Mouse (Mus musculus): ENCODE measurements around the gene Ins2.
A peak's percentile ranks its signal among the peaks of the same experiment; 100 is the strongest.

Gene Ins2

DNA sequence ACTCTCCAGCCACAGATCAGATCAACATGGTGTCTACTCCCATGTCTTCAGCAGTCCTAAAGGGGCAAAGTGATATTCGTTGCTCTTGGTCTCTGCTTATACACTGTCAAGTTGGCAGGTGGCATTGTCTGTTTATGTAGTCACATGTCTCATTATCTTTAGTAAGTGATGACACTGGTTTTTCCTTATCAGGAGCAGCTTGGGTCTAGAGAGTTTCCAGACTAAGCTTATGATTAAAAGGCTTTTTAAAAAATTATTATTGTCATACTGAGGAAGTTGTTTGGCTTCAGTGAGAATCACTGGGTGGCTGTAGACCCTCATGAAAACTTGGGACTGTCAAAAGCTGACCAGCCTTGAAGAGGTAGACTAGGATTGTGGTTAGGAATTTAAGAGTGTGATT lies at the start of gene Ins2:
Gene Ins2, minus strand, starts transcription at position 101 of the 400 bp plus-strand sequence.
- no peak for DNase-seq

DNA sequence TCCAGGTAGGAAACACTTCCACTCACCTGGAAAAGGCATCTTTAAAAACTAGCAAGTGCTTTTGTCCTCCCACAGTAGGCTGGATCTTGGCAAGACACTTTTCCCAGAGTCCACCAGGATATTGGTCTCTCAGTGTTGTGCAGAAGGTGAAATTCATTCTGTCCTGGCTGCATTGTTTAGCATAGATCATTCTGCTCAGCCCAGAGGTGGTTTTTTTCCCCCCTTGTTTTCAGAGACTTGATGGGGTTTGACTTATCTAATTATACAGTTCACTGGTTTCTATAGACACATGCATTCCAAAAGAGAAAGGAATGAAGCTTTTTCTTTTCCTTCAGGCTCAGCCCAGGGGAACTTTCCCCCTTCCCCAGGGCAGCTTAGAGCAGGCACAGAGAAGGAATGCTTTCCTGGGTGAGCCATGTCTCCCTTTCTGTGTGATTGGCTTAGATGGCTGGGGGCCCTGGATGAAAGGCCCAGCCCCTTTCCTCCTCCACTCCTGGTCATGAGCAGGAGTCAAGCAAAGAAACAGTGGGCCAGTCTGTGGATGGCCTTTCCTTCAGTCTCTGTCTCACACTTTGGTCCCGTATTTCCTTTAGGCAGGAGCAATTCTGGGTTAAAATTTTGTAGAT lies 49.6 kb upstream of the Ins2 start:
- DNase-seq = no peak

DNA sequence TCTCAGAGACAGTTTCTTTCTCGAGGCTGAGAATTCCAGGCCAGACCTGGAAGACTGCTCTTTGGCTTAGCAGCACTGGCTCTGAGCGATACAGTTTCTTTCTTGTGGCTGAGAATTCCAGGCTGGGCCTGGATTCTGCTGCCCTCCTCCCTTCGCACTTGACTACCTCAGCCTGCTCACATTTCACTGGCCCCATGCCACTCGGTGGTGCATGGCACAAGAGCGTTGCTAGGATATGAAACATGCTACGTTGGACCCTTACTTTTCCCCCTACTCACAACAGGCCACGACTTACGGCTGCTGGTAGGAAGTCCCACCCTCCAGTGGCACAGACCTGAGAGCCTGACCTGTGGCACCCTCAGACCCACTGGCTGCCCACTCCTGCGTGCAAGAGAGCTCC lies 46.5 kb upstream of the Ins2 start:
- DNase-seq = no peak

DNA sequence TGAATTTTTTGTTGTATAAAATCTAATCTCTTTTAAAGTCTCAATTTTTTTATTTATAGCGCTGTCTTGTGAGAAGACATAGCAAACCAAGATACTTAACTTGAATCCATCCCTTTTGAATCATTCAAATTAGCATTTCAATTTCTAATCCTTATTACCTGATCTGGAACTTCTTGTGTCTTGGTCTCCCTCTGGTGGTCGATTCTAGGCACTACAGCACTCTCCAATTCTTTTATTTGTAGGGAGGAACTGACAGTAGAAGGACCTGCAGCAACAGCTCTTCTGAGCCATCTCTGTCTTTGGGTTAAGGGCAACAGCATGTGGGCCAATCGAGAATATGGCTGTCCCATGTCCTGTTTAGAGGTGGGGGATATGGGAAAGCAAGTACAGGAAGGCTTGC lies 5.4 kb downstream of the Ins2 start:
- peak; percentile 4 for DNase-seq

DNA sequence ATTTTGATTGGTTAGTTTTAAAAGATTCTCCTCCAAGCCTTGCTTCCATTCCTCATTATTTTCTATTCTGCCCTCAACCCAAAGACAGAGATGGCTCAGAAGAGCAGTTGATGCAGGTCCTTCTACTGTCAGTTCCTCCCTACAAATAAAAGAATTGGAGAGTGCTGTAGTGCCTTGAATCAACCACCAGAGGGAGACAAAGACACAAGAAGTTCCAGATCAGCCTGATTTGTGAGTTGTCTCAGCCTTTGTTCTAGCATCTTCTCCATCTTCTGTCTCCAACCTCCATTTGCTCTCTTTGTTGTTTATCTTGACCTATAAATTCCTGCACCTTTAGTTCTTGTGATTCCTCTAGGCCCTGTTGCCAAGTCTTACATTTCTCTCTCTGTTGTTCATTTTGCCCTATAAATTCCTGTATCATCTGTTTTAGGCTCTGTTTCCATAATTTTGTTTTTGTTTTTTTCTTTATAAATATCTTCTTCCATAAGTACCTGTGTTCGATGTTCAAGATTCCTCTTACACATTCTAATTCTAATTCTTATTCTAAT lies 6.2 kb downstream of the Ins2 start:
- DNase-seq = peak; percentile 22

DNA sequence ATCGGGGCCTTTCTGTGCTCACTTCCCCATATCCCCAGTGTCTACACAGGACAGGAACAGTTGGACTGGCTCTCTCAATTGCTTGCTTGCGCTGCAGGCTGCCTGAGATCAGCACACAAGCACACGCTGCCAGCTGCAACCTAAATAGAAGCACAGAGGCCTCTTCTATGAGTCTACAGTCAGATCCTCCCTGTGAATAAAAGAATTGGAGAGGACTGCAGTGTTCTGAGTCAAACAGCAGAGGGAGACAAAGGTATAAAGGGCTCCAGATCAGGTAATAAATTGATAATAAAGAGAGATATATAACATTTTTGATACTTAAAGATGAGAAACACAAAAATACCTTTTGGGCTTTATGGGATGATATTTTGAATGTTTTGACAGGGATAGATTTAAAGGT lies 17.2 kb downstream of the Ins2 start:
- DNase-seq = peak; percentile 7

DNA sequence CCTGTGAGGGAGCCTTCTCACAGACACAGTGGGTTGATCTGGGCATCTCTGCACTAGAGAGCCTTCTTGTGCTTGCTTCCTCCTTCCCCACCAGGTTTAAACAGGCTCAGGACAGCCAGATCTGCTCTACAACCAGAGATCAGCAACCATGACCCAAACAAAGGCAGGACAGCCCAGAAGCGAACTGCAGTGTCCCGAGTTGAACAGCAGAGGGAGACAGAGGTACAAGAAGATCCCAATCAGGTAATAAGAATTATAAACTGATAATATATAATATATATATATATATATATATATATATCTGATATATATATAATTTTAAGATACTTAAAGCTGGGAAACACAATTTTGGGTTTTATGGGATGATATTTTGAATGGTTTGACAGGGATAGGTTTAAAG lies 22.5 kb downstream of the Ins2 start:
- no peak for DNase-seq

DNA sequence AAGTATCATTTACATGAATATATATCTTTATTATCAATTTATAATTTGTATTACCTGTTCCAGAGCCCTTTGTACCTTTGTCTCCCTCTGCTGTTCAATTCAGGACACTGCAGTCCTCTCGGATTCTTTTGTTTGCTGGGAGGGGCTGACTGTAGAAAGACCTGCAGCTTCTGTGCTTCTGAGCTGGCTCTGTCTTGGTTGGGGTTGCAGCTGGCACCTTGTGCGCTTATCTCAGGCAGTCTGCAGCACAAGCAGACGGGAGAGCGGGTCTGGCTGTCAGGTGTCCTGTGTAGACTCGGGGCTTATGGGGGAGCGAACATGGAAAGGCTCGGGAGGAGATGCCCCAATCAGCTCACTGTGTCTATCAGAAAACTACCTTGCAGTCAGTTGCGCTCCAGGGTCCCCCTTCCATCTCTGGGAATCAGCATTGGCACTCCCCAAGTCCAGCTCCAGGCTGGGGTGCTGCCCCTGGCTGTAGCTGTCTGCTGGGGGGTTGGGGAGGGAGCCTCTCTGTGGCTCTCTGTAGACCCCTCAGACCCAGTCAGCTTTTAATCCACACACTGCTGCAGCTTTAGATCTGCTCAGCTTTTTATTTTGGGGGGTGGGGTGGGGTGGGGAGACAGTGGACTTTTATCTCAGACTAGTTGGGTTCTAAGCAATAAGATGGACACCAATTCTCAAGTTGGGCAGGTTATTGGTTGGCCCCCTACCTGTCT lies 28.2 kb downstream of the Ins2 start:
- DNase-seq = peak; percentile 9

DNA sequence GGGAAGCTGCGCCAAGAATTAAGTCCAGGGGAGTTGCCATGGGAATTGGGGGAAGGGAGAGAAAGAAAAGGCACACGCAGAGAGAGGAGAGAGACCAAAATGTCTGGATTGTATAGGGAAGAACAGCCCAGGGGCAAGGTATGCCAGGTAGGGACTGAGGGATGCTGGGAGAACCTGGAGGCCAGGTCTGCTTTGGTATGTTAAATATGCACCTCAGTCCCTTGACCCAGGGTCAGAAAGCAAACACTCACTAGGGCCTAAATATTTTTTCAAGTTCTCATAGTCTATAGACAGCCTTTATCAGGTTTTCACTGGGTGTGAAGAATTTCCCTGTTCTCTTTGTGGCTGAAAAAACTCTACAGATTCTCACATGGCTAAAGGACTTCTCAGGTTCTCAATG lies 36.3 kb downstream of the Ins2 start:
- no peak for DNase-seq

DNA sequence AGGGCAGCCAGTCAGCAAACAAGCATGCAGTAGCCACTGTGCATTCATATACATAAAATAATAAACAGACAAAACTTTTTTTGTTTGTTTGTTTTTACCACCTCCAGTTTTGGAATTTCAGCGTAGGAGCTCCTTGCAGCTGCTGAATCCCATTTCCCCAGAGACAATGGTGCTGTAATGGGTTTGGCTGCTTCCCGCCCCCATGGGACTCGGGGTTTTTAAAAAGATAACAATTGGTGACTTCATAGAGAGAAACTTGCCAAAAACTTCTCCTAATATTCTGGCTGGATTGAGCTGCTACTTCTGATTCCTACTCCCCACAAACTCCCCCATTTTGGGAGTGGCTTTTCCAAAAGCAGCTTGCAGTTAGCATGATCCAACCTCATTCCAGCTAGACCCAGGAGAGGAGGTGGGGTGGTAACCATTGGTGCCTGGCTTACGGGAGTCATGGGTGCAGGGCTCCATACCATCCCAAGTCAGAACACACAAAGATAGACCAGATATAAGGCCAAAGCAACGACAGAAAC lies 43.8 kb downstream of the Ins2 start:
- no peak for DNase-seq

DNA sequence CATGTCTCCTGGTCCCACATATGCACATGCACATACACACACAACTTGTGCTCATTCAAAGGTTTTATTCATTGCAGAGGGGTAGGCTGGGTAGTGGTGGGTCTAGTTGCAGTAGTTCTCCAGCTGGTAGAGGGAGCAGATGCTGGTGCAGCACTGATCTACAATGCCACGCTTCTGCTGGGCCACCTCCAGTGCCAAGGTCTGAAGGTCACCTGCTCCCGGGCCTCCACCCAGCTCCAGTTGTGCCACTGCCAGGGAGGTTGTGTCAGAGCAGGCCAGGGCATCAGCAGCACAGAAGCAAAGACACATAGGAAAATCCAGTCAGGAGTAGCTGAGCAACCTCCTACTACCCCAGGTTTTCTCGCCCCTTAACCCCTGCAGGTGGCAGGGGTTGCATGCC lies 64.6 kb downstream of the Ins2 start:
- no peak for DNase-seq

DNA sequence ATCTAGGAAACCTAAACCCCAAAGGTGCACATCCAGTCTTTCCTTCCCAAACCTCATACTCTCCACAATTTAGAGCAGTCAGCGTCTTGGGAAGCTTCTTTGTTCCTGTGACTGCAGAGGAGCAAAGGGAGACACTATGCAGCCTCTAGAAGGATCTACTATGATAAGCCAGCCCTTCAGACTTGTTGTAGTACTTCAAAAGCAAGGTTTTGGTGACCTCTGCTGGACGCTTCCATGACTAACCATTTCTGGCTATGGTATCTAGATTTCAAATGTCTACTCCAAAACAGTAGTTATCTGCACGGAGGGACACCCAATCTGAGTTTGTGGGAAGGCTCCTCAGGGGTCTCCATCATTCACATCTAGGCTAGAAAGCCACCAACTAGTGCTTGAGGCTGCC lies 67.5 kb downstream of the Ins2 start:
- DNase-seq = peak; percentile 43

DNA sequence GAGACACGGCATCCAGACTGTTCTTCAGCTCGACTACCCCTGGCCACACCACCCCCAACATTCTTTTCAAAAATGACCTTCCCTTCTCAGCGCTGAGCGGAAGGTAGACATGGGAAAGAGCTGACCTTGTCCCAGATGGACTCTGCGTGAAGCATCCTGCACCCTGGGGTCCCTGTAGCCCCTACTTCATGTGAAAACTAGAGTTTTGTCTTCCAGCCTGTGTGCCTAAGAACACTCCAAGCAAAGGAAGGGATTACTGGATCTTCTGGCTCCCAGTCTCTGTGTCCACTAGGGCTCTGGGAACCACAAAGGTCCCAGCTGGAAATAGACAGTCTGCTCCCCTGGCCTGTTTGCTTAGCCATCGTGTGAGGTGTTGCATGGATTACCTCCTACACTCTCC lies 68.0 kb downstream of the Ins2 start:
- no peak for DNase-seq

DNA sequence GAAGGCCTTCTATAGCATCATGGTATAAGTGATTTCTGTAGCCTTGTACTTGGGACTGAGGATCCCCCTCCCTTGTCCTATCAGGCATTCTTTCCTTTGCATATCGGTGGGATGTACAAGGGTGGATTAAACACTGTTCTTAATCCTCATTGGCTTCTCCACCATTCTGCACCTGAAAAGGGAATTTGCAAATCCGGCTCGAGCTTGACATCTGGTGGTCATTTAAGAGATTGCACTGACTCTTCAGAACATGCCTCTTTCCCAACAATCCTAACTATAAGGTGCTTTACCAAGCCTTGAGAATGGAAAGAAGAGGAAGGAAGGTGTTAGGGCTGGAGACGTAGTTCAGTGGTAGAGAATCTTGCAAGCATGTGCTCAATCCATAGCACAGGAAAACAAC lies 71.1 kb downstream of the Ins2 start:
- DNase-seq = peak; percentile 45

DNA sequence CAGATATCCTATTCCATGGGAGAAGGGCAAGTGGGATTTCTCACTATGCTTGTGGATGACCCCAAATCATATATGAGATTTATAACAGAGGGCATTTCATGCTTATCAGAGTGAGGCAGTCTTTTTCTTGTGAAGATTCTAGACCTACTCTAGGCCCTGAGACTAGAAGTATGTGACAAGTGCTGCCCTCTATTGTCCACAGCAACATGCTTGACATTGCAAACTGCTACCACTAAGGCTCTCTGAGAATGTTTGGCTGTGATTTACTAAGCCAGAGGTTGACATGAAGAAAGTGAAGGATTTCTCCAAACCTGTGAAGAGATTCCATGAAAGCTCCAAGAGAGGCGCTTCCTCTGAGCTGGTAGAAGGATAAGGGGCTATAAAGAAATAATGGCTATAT lies 72.1 kb downstream of the Ins2 start:
- DNase-seq = no peak

DNA sequence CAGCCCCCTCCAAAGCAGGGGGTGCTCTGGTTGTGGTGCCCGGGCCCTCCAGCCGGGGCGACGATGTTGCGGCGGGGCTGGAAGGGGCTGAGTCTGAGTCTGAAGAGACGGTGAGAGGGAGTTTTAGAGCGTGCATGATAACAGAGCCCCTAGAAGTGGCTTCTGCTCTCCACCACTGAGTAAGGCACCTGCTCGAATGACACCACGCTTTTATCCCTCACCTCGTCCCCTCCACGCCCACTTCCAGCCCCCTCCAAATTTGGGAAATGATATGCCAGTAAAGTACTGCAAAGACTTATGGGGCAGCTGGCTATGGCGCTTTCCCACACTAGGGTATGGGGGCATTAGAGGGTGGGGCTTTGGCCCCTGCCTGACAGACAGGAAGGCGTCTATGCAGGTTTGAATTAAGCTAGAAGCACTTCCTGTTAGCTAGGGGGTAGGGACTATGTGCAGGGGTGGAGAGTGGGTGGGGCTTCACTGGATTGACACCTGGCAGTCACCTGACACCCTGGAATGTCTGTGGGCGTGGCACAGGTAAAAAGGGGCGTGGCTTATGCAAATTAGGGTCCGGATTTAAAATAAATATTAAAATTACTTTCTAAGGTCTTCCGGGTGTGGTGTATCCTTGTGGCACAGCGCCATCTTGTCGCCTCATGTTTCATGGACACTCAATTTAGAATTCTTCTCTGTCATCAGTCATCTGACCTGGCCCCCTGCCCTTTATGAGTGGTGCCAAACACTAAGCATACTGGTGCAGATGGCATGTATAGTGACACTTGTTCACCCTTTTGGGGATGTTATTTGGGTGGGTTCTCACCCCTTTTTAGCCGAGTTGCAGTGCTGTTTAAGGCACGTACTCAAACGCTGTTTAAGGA lies 73.2 kb downstream of the Ins2 start, which contains the start of gene Gm49394:
Gene Gm49394, minus strand, starts transcription at position 192 of the 875 bp plus-strand sequence.
- DNase-seq = no peak

DNA sequence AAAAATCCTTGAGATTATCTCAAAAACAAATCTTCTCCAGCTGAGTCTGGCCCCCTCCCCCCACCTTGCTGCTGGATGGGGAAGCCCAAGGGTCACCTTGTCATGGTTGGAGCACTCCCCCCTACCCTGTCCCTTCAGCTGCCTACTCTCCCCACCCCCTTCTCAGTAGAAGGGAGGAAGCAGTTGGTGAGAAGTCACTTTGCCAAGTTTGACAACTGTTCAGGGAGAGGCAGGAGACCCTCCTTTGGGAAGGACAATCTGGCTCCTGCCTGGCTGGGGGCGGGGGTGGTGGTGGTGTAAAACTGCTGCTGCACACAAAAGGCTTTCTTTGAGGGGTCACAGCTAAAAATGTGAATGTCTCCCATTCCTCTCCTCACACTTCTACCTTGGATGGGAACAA lies 74.9 kb downstream of the Ins2 start:
- DNase-seq = no peak

DNA sequence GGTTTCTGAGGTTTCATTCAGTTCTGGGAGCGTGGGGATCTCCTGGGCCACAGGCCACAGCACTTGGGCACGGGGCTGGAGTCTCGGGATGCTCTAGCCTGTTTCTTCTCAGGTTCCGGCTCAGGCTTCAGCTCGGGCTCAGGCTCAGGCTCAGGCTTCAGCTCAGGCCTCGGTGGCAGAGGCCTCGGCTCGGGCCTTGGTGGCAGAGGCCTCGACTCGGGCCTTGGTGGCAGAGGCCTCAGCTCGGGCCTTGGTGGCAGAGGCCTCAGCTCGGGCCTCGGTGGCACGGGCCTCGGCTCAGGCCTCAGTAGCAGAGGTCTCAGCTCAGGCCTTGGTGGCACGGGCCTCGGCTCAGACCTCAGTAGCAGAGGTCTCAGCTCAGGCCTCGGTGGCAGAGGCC lies 75.7 kb downstream of the Ins2 start:
- DNase-seq = no peak

DNA sequence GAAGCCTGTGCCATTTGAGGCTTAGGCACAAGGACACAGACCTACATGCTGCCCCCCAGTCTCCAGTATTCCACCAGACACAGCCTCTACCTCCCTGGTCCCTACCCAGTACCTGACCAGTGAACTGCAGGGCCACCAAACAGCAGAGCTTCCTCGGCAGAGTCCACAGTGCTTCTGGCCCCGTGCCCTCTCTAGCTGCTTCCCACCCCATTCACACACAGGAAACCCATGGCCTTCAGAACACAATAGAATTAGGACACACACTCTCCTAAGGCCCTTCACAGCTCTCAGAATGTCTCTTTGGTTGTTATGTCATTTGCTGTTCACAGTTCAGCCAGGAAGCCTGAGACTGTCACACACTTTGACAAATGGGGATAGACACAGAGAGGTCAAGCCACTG lies 76.5 kb downstream of the Ins2 start, which contains the start of gene Igf2:
Gene Igf2, minus strand, starts transcription at position 158 of the 400 bp plus-strand sequence.
- DNase-seq = no peak

DNA sequence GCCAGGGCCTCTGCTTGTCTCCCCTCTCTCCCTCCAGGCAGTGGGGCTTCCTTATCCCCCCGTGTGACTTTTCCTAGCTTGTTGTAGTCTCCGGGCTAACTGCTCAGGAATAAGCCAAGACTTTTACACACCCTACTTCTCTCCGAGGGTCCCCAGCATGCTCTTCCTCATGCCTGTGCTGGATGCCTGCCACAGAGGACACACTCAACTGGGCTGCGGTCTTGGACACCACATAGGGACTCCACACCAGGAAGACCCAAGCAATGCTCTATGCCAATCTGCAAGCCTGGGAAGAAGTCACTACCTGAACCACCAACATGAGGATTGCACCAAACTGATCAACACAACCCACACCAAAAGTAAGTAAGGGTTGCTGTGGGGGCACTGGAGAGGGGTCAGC lies 77.1 kb downstream of the Ins2 start:
- DNase-seq = no peak

DNA sequence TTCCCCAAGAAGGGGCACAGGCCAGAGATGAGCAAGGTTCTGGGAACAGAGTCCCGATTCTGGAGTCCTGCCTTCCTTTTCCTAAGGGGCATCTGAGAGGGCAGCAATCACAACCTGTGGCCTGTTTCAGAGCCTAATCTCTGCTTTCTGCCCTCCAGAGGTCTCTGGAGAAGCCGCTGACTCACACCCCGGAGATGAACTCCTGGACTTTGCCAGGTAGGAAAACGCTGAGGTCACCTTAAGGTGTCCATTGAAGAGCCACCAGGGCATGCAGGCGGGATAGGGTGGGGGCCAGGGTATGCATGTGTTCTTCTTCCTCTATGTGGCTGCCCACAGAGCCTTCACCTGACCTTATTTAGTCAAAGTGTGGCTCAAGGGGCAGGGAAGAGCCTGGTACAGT lies 77.8 kb downstream of the Ins2 start:
- DNase-seq = no peak

DNA sequence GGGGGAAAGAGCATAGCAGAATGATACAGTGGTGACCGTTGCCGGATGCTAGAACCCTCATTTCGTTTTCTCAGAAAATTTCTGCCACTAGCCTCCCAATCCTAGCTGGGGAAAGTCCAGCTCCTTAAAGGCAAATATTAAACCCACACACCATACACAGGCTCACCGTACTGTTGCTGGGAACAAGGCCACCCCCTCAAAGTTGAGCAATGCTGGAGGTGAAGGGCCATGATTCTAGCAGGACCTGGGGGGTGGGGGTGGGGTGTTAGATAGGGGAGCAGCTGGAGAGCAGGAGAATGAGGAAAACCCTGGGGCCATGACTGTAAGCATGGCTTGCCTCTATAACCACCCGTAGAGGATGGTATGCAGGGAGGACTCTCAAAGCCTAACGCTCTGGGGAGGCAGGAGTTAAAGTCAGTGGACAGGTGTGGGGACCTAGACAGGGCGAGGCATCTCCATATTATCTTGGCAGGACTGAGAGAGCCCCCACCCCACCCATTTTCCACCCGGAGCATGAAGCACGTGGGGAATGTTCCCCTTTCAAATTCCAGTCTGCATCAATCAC lies 78.6 kb downstream of the Ins2 start:
- no peak for DNase-seq

DNA sequence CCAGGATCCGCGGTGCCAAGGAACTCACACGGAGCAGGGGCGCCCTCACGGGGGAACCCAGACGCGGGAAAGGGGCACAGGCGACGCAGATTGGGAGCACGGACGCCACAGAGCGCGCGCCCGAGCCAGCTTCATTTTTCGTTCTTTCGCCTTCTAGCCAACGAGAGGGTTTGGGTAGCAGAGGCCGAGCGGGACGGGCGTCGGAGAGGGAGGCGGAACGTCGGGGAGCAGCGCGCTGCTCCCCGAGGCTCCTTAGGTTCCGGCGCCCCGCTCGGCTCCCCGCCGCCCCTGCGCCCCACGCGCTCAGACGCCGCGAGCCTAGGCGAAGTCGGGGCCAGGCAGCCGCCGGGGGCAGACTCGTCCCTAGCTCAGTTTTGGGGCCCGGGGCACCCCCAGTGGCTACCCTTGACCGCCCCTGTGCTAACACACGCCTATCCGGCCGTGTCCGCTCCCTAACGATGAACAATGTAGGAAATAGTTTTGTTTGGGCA lies 79.2 kb downstream of the Ins2 start:
- DNase-seq = no peak
